13 mouse cellular contexts compared by ENCODE assay signal in the genomic region with DNA sequence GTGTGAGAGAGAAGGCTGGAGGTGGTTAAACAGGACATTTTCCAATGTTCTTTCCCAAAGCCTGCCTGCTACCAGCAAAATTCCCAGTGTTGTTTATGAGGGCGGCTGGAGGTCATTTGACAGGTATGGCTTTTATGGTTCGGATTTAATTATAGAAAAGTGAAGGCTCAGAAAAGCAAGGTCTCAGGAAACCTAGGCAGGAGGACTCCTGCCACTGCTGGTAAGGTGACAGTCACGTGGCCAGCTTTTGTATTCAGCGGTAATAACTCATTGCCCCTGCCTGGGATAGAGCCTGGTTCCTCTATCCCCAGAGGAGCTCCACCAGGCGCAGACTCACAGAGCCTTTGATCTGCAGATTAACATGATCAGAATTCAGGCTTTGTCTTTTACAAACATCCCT.
DNase-seq lines count a peak whose midpoint lies in the region; ATAC-seq and TF ChIP-seq lines count a peak whose summit lies in the region.
"Had no signal": no experiment of that assay in that cellular context is flagged by ENCODE, and none has a peak within 500 bp of the region (broad histone marks: within the 10 kb centered on the region; RNA-seq: fewer than 3 reads in every experiment).

No protein-coding gene starts in this region.

- H3K27me3 ChIP-seq in intestine, embryonic 14.5 days (replicated peaks; ENCODE audit: control insufficient read depth, insufficient read depth, low read length) = no peaks in the 10 kb centered on the region
- H3K27me3 ChIP-seq in intestine, postnatal 0 days (replicated peaks; ENCODE audit: control insufficient read depth, insufficient read depth, low read length) = no peaks in the 10 kb centered on the region
- no peaks in the 10 kb centered on the region for H3K27me3 ChIP-seq in forebrain, embryonic 14.5 days (replicated peaks; ENCODE audit: control insufficient read depth, insufficient read depth, low read length)
- H3K27me3 ChIP-seq in limb, embryonic 11.5 days (ENCODE audit: control insufficient read depth, insufficient read depth, low read length) = no peaks in the 10 kb centered on the region
- H3K27me3 ChIP-seq in neural tube, embryonic 13.5 days = no peaks in the 10 kb centered on the region
- H3K27me3 ChIP-seq in thymus, adult 2 months (ENCODE audit: control insufficient read depth, insufficient read depth, low read length) = no peaks in the 10 kb centered on the region
- H3K27me3 ChIP-seq: liver, embryonic 13.5 days had no signal

- H3K9ac ChIP-seq in intestine, embryonic 14.5 days (ENCODE audit: low read length) = no peak overlapping the region
- H3K9ac ChIP-seq in intestine, postnatal 0 days (ENCODE audit: low read depth, low read length) = no peak overlapping the region
- no peak overlapping the region for H3K9ac ChIP-seq in forebrain, embryonic 14.5 days (ENCODE audit: low read length)
- no peak overlapping the region for H3K9ac ChIP-seq in limb, embryonic 11.5 days (ENCODE audit: low read length)
- peak overlapping the region; percentile 31; the same call in 1 of the 2 replicates for H3K9ac ChIP-seq in neural tube, embryonic 13.5 days
- H3K9ac ChIP-seq: liver, embryonic 13.5 days had no signal

- ATAC-seq in intestine, embryonic 14.5 days (replicated peaks; ENCODE audit: low FRiP score, low TSS enrichment, low read depth) = no peak
- no peak for ATAC-seq in intestine, postnatal 0 days
- ATAC-seq in forebrain, embryonic 14.5 days = peak; percentile 64
- ATAC-seq in limb, embryonic 11.5 days (ENCODE audit: insufficient number of reproducible peaks, low FRiP score, low TSS enrichment, low read depth) = peak; percentile 79
- ATAC-seq in neural tube, embryonic 13.5 days (ENCODE audit: low read depth) = peak; percentile 81; the same call in 1 of the 2 replicates
- ATAC-seq: Patski had no signal

- no peak for TF ChIP-seq CTCF in intestine, postnatal 0 days (IDR thresholded peaks at IDR 0.05; ENCODE audit: low read depth)
- no peak for TF ChIP-seq CTCF in thymus, adult 2 months (IDR thresholded peaks at IDR 0.05; ENCODE audit: borderline replicate concordance, control insufficient read depth, extremely low read depth, insufficient read depth, low read length, poor library complexity)

- no peak overlapping the region for H3K4me2 ChIP-seq in intestine, embryonic 14.5 days (ENCODE audit: low read length)
- H3K4me2 ChIP-seq in intestine, postnatal 0 days (replicated peaks; ENCODE audit: low read depth) = no peak overlapping the region
- H3K4me2 ChIP-seq in forebrain, embryonic 14.5 days (ENCODE audit: low read length) = peak overlapping the region; percentile 30
- peak overlapping the region; percentile 5; the same call in 1 of the 2 replicates for H3K4me2 ChIP-seq in limb, embryonic 11.5 days (ENCODE audit: low read depth, severe bottlenecking)
- peak overlapping the region; percentile 41 for H3K4me2 ChIP-seq in neural tube, embryonic 13.5 days
- H3K4me2 ChIP-seq: liver, embryonic 13.5 days had no signal

- H3K4me1 ChIP-seq in intestine, embryonic 14.5 days (replicated peaks; ENCODE audit: control insufficient read depth, insufficient read depth, low read length) = no peaks in the 10 kb centered on the region
- no peaks in the 10 kb centered on the region for H3K4me1 ChIP-seq in intestine, postnatal 0 days (replicated peaks; ENCODE audit: control insufficient read depth, insufficient read depth, low read length)
- H3K4me1 ChIP-seq in forebrain, embryonic 14.5 days (ENCODE audit: control insufficient read depth, insufficient read depth, low read length) = peaks cover 25% of the 10 kb centered on the region
- peaks cover 17% of the 10 kb centered on the region for H3K4me1 ChIP-seq in limb, embryonic 11.5 days (ENCODE audit: control insufficient read depth, insufficient read depth, low read length)
- peaks cover 38% of the 10 kb centered on the region for H3K4me1 ChIP-seq in neural tube, embryonic 13.5 days (replicated peaks)
- no peaks in the 10 kb centered on the region for H3K4me1 ChIP-seq in thymus, adult 2 months (replicated peaks; ENCODE audit: control insufficient read depth, insufficient read depth, low read length)
- H3K4me1 ChIP-seq: liver, embryonic 13.5 days had no signal

- no peak overlapping the region for H3K27ac ChIP-seq in intestine, embryonic 14.5 days (ENCODE audit: low read depth)
- no peak overlapping the region for H3K27ac ChIP-seq in intestine, postnatal 0 days (ENCODE audit: low read depth, low read length)
- peak overlapping the region; percentile 55; the same call in 1 of the 2 replicates for H3K27ac ChIP-seq in forebrain, embryonic 14.5 days (ENCODE audit: low read depth, low read length)
- no peak overlapping the region for H3K27ac ChIP-seq in limb, embryonic 11.5 days (replicated peaks; ENCODE audit: low read depth, low read length)
- peak overlapping the region; percentile 86 for H3K27ac ChIP-seq in neural tube, embryonic 13.5 days (replicated peaks)
- no peak overlapping the region for H3K27ac ChIP-seq in thymus, adult 2 months (ENCODE audit: control insufficient read depth, insufficient read depth, low read length)
- H3K27ac ChIP-seq: liver, embryonic 13.5 days had no signal

- DNase-seq in intestine, embryonic 14.5 days (ENCODE audit: low spot score) = peak; percentile 56
- DNase-seq in forebrain, embryonic 14.5 days (ENCODE audit: low spot score) = peak; percentile 65
- DNase-seq in limb, embryonic 11.5 days (ENCODE audit: low spot score) = peak; percentile 71
- DNase-seq in yolk sac, embryonic 10.5 days (ENCODE audit: low spot score) = no peak
- no peak for DNase-seq in thymus, adult 2 months
- no peak for DNase-seq in right cerebral cortex, postnatal 25 days
- DNase-seq: adrenal gland, postnatal 25 days; cerebellum, adult 9-10 months; liver, embryonic 13.5 days; lung, postnatal 4 days had no signal

- TF ChIP-seq POLR2A in thymus, adult 2 months (IDR thresholded peaks at IDR 0.05; ENCODE audit: control insufficient read depth, extremely low read depth, insufficient read depth, low read length, poor library complexity) = no peak

- no peaks in the 10 kb centered on the region for H3K36me3 ChIP-seq in intestine, embryonic 14.5 days (ENCODE audit: control insufficient read depth, insufficient read depth, low read length)
- no peaks in the 10 kb centered on the region for H3K36me3 ChIP-seq in intestine, postnatal 0 days (ENCODE audit: control insufficient read depth, insufficient read depth)
- H3K36me3 ChIP-seq in forebrain, embryonic 14.5 days (ENCODE audit: control insufficient read depth, insufficient read depth, low read length) = no peaks in the 10 kb centered on the region
- H3K36me3 ChIP-seq in limb, embryonic 11.5 days (ENCODE audit: control insufficient read depth, insufficient read depth, low read length) = no peaks in the 10 kb centered on the region
- H3K36me3 ChIP-seq in neural tube, embryonic 13.5 days = no peaks in the 10 kb centered on the region
- no peaks in the 10 kb centered on the region for H3K36me3 ChIP-seq in thymus, adult 2 months (ENCODE audit: control insufficient read depth, insufficient read depth, low read length)
- H3K36me3 ChIP-seq: liver, embryonic 13.5 days had no signal

- no peak overlapping the region for H3K4me3 ChIP-seq in intestine, embryonic 14.5 days (ENCODE audit: low read depth, low read length)
- H3K4me3 ChIP-seq in intestine, postnatal 0 days (ENCODE audit: low read depth, low read length) = no peak overlapping the region
- H3K4me3 ChIP-seq in forebrain, embryonic 14.5 days (ENCODE audit: low read depth, low read length) = no peak overlapping the region
- H3K4me3 ChIP-seq in limb, embryonic 11.5 days (ENCODE audit: low read depth, low read length) = no peak overlapping the region
- H3K4me3 ChIP-seq in neural tube, embryonic 13.5 days = no peak overlapping the region
- no peak overlapping the region for H3K4me3 ChIP-seq in thymus, adult 2 months (ENCODE audit: control insufficient read depth, insufficient read depth, low read length)
- H3K4me3 ChIP-seq: liver, embryonic 13.5 days had no signal

- no peaks in the 10 kb centered on the region for H3K9me3 ChIP-seq in intestine, embryonic 14.5 days (ENCODE audit: control insufficient read depth, low read length)
- H3K9me3 ChIP-seq in intestine, postnatal 0 days (ENCODE audit: control insufficient read depth) = no peaks in the 10 kb centered on the region
- no peaks in the 10 kb centered on the region for H3K9me3 ChIP-seq in forebrain, embryonic 14.5 days (replicated peaks; ENCODE audit: control insufficient read depth, low read length)
- H3K9me3 ChIP-seq in limb, embryonic 11.5 days (ENCODE audit: control insufficient read depth, low read length) = no peaks in the 10 kb centered on the region
- no peaks in the 10 kb centered on the region for H3K9me3 ChIP-seq in neural tube, embryonic 13.5 days
- H3K9me3 ChIP-seq: liver, embryonic 13.5 days had no signal

- 27% methylated on average over 5 of the region's 5 CpGs for WGBS in intestine, embryonic 14.5 days
- WGBS in intestine, postnatal 0 days = 37% methylated on average over 5 of the region's 5 CpGs
- 10% methylated on average over 5 of the region's 5 CpGs for WGBS in forebrain, embryonic 14.5 days
- 5% methylated on average over 5 of the region's 5 CpGs for WGBS in limb, embryonic 11.5 days
- 12% methylated on average over 5 of the region's 5 CpGs for WGBS in neural tube, embryonic 13.5 days
- 53% methylated on average over 5 of the region's 5 CpGs for whole genome bisulfite sequencing in thymus, adult 2 months

Comparison
In these comparisons a context has a peak if more than half of its experiments do, and no peak if none do; other contexts are left out.
1. ATAC-seq: peak in forebrain, embryonic 14.5 days (single experiment), limb, embryonic 11.5 days (single experiment) and neural tube, embryonic 13.5 days (single experiment); none in intestine, embryonic 14.5 days (single experiment) and intestine, postnatal 0 days (single experiment).
2. DNase-seq: peak in intestine, embryonic 14.5 days (single experiment), forebrain, embryonic 14.5 days (single experiment) and limb, embryonic 11.5 days (single experiment); none in yolk sac, embryonic 10.5 days (single experiment), thymus, adult 2 months (single experiment) and right cerebral cortex, postnatal 25 days (single experiment).
3. H3K27ac ChIP-seq: peak in forebrain, embryonic 14.5 days (single experiment) and neural tube, embryonic 13.5 days (single experiment); none in intestine, embryonic 14.5 days (single experiment), intestine, postnatal 0 days (single experiment), limb, embryonic 11.5 days (single experiment) and thymus, adult 2 months (single experiment).
4. H3K4me2 ChIP-seq: peak in forebrain, embryonic 14.5 days (single experiment), limb, embryonic 11.5 days (single experiment) and neural tube, embryonic 13.5 days (single experiment); none in intestine, embryonic 14.5 days (single experiment) and intestine, postnatal 0 days (single experiment).